Mouse (Mus musculus): ENCODE measurements at regions not wholly inside any gene's neighbourhood (a gene's known extent, or its start where the extent isn't known, plus 50 kb on each side); places are given as distances from the start of the nearest gene placed in this dataset.

GRCm38 (mm10) chr6:51006074-51006591, 351.9 kb upstream of the Npvf start:
- no peak for DNase-seq (ENCODE audit: low spot score in 2 of 2)

GRCm38 (mm10) chr6:51009526-51010340, 355.5 kb upstream of the Npvf start:
- no peak for DNase-seq (ENCODE audit: low spot score in 2 of 2)

- no peak for DNase-seq (ENCODE audit: low spot score in 2 of 2)
Measured at GRCm38 (mm10) chr6:51010536-51010935, 356.3 kb upstream of the Npvf start.

GRCm38 (mm10) chr6:51012086-51012830, 358.0 kb upstream of the Npvf start:
- DNase-seq (ENCODE audit: low spot score in 2 of 2) = no peak

- DNase-seq (ENCODE audit: low spot score in 2 of 2) = no peak
Measured at GRCm38 (mm10) chr6:51015735-51016134, 361.5 kb upstream of the Npvf start.

- no peak for DNase-seq (ENCODE audit: low spot score in 2 of 2)
Measured at GRCm38 (mm10) chr6:51016441-51017070, 362.3 kb upstream of the Npvf start.

- DNase-seq (ENCODE audit: low spot score in 2 of 2) = no peak
Measured at GRCm38 (mm10) chr6:51017260-51017999, 363.2 kb upstream of the Npvf start.

- no peak for DNase-seq (ENCODE audit: low spot score in 2 of 2)
Measured at GRCm38 (mm10) chr6:51021206-51021605, 367.0 kb upstream of the Npvf start.

- no peak for DNase-seq (ENCODE audit: low spot score in 2 of 2)
Measured at GRCm38 (mm10) chr6:51023361-51023760, 369.1 kb upstream of the Npvf start.

- no peak for DNase-seq (ENCODE audit: low spot score in 2 of 2)
Measured at GRCm38 (mm10) chr6:51024756-51025155, 370.5 kb upstream of the Npvf start.

GRCm38 (mm10) chr6:51025411-51025810, 371.2 kb upstream of the Npvf start:
- DNase-seq (ENCODE audit: low spot score in 2 of 2) = no peak

GRCm38 (mm10) chr6:51027296-51027695, 373.1 kb upstream of the Npvf start:
- DNase-seq (ENCODE audit: low spot score in 2 of 2) = no peak

GRCm38 (mm10) chr6:51029516-51029915, 375.3 kb upstream of the Npvf start:
- no peak for DNase-seq (ENCODE audit: low spot score in 2 of 2)

- no peak for DNase-seq (ENCODE audit: low spot score in 2 of 2)
Measured at GRCm38 (mm10) chr6:51029953-51030352, 375.7 kb upstream of the Npvf start.

GRCm38 (mm10) chr6:51033835-51034234, 379.6 kb upstream of the Npvf start:
- DNase-seq (ENCODE audit: low spot score in 2 of 2) = no peak

- no peak for DNase-seq (ENCODE audit: low spot score in 2 of 2)
Measured at GRCm38 (mm10) chr6:51036074-51036473, 381.8 kb upstream of the Npvf start.

- no peak for DNase-seq (ENCODE audit: low spot score in 2 of 2)
Measured at GRCm38 (mm10) chr6:51036553-51036952, 382.3 kb upstream of the Npvf start.

GRCm38 (mm10) chr6:51036956-51037355, 382.7 kb upstream of the Npvf start:
- DNase-seq (ENCODE audit: low spot score in 2 of 2) = no peak

- no peak for DNase-seq (ENCODE audit: low spot score in 2 of 2)
Measured at GRCm38 (mm10) chr6:51039486-51040180, 385.4 kb upstream of the Npvf start.

GRCm38 (mm10) chr6:51043970-51044369, 388.5 kb upstream of the Nfe2l3 start:
- DNase-seq (ENCODE audit: low spot score in 2 of 2) = no peak

GRCm38 (mm10) chr6:51044873-51045272, 387.6 kb upstream of the Nfe2l3 start:
- no peak for DNase-seq (ENCODE audit: low spot score in 2 of 2)

Measured in spleen, postnatal 14 days (tissue).